Mouse (Mus musculus): ENCODE results near the gene Tcp10b.
"Not testable (repeated sequence)": the region's sequence is repeated elsewhere in the genome, so short reads cannot be mapped to it uniquely, and the experiment has no call there.

GRCm38 (mm10) chr17:13129737-13130465, 69.0 kb downstream of the Tcp10b start:
- not testable (repeated sequence) for TF ChIP-seq GATA1 (IDR thresholded peaks at IDR 0.05; ENCODE audit: borderline replicate concordance, low read length); CTCF (IDR thresholded peaks at IDR 0.05; ENCODE audit: low read depth, low read length); GATA2 (IDR thresholded peaks at IDR 0.05; ENCODE audit: borderline replicate concordance, low read depth, low read length); POLR2AphosphoS5 (IDR thresholded peaks at IDR 0.05; ENCODE audit: insufficient replicate concordance, low read depth, low read length); TAL1 (conservative IDR thresholded peaks at IDR 0.05; ENCODE audit: low read depth, low read length)
